Mouse (Mus musculus): ENCODE results near the gene Disp2.

DNA sequence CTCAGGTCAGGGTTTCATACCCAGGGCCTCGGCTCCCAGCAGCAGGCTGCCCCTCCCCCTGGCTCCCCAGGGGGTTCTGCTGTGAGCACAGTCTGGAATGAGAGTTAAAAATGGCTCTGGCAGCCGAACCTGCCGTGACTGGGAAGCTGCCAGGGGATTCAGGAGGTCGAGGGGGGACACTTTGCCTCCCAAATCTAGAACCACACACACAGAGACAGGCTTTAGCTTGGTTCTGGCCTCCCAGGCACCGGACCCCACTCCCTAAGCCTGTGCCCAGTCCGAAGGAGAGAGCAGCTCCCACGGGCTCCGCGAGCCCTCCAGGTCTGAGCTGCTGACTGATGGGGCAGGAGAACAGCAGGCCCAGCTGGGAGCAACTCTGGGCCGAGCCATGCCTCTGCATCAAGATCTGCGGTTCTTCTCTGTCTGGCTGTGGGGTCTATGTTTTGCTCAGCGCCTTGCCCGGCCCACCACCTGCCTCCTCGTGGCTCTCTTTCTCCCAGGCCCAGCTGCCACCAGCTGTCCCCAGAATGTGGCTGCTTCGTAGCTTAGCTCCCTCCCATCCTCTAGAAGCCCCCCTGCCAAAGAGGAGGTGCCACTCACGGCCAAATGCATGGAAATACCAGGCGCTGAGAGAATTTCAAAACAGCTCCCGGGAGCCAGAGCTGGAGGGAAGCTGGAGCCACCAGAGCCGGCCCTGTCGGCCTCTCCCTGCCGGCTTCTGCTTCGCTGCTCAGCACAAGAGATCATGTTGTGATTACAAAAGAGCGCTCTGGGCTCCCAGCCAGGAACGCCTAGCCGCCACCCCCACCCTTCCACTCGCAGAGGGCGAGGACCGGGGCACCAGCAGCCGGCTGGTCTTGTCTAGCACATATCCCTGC is 17.4 kb upstream of the Disp2 start, which contains the start of gene Ccdc9b:
- no peak for TF ChIP-seq TAL1 (conservative IDR thresholded peaks at IDR 0.05; ENCODE audit: low read depth, low read length)
- no peak for TF ChIP-seq CTCF (IDR thresholded peaks at IDR 0.05; ENCODE audit: low read depth, low read length)
- no peak for TF ChIP-seq POLR2AphosphoS5 (IDR thresholded peaks at IDR 0.05; ENCODE audit: insufficient replicate concordance, low read depth, low read length)
- TF ChIP-seq GATA1 (IDR thresholded peaks at IDR 0.05; ENCODE audit: borderline replicate concordance, low read length), result no peak
- TF ChIP-seq GATA2 (IDR thresholded peaks at IDR 0.05; ENCODE audit: borderline replicate concordance, low read depth, low read length), result no peak

All from G1E (cell line).